Mouse (Mus musculus) ES-E14 (cell line): ENCODE measurements around the gene Nepro.

Source experiments
- HCFC1 ChIP-seq: IDR thresholded peaks from 2 replicates; pipeline ENCODE4 v1.6.1; 2012; ENCODE audit warnings: low read length, inconsistent platforms, borderline replicate concordance; ENCODE audit not compliant: insufficient read depth
- ZC3H11A ChIP-seq: IDR thresholded peaks from 2 replicates; pipeline ENCODE4 v1.6.1; 2012; ENCODE audit warnings: low read depth, mild to moderate bottlenecking, inconsistent platforms, low read length, borderline replicate concordance

DNA sequence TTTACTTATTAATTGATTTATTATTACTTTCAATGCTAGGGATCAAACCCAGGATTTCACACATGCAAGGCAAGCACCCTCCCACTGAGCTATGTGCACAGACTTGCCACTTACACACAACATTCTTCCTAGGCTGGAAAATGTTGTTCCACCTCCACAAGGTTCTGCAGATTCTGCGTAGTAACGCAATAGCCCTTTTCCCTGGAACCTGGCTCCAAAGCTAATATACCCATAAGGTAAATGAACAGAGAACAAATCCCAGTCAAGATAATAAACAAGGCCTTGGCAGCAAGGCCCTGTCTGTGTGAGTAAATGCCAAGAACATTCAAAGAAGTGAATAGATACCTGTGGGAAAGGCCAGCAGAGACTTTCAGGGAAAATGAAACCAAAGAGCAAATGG, 47.7 kb upstream of the Nepro start:
- TF ChIP-seq ZC3H11A (no peak), HCFC1 (no peak)
